Mouse (Mus musculus) MN1 (cell line): ENCODE data around the gene Zcchc12.
A peak's percentile ranks its signal among the peaks of the same experiment; 100 is the strongest.

Experiments
- DNase-seq: peaks from one replicate; pipeline ENCODE4 v3.0.0-alpha.2; 2016; ENCODE audit warnings: low spot score

The Zcchc12 gene

DNA sequence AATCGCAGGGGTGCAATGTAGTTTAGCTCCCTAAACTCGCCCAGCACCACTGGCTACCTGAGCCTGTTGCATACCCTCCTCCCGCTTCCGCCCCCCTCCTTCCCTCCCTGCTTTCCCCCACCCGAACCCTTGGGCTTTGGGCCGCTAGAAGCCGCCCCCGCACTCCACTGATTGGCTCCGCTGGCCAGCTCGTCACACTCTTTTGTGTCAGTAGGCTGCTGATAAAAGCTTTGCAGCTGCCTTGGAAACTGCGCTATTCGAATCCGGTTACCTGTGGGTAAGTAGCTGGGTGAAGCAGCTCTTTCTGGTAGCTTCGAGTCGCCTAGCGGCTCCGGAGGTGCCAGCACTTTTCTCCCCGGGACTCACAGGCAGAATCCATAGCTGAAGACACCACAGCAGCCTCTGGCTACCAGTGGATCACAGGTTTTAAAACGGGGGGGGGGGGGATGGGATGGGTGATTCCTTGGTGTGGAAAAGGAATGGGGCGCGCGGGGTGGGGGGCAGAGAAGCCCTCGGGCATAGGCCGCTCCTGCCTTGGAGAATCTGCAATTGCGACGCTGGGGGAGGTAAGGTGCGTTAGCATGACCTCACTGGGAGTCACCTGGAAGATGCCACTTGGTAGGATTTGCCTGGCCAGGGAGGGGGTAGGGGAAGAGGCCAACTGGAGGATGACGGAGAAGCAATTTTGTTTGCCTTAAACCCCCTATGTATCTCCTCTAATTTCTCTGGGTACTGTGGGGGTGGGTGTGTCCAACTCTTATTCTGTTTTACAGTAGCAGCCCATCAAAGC is at the start of gene Zcchc12:
Gene Zcchc12 (plus strand): TSS at position 169 of the 790 bp plus-strand sequence.
- DNase-seq, result peak; percentile 10

- DNase-seq, result no peak
Measured at GRCm38 (mm10) chrX:36146746-36147145, 49.0 kb upstream of the Zcchc12 start.

DNA sequence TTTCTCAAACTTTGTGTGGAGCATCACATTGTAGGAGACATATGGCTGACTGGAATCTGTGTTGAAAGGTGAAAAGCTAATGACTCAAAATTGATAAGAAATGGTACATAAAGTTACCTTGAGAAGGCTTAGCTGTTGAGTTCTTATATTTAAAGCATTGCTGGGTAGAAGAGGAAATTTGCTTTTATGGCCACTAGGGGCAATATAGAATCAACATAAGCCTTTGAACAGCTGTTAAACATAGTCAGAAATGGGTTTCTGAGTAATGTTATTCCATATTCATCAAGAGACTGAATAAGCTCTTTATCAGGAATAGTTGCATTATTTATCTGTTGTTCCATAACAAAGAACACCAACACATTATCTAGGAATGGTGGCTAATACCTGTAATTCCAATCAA is 45.6 kb upstream of the Zcchc12 start:
- DNase-seq, result no peak

DNA sequence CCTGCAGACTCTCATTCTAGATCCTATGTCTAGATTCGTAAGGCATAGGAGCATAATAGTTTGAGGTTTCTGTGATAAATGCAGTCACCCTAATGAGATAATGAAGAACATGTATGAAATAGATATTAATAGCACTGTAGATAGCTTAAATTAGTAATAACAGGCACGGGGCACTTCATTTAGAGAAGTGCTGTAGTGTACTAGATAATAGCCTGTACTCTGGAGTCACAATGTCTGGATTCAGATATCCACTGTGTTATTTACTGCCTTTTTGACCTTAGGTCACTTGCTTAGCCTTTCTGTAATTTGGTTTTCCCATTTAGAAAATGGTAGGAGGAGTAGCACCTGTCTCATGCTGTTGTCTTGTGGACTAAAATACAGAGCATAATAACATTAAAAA is 39.0 kb upstream of the Zcchc12 start:
- no peak for DNase-seq

DNA sequence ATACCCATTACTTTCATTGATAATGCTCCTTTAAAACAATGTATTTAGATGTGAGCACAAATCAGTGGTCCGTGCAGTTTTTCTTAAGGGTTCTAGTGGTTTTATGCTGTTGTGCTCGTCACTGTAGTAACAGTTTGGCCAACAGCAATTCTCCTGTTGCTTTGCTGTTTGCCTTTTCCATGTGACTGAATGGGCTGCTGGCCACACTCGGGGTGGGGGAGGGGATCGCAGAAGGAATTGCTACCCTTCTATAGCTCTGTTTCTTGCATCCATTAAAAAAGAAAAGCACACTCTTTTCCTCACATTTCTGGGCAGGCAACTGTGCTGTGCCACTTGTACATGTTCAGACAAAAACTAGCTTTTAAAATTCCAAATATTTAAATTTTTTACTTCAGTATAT is 34.1 kb upstream of the Zcchc12 start:
- DNase-seq, result no peak

DNA sequence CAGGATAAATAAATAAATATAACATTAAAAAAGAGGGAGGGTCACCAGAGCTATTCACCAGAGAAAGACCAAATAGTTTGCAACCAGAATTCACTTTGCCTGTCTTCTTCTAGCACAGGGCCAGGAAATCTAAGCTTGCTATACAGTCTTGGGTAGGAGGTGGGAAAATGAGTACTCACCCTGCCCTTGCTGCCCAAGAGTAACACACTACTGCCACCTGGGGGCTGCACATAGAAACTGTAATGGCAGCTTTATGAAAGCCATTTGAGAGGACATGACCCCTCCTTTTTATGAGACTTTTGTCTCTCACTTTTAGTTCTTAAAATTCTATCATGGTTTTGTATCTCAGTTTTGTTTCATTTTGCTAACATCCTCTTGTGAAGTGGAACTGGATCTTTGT is 12.1 kb upstream of the Zcchc12 start:
- peak; percentile 47 for DNase-seq

- no peak for DNase-seq
Measured at GRCm38 (mm10) chrX:36186036-36186435, 9.7 kb upstream of the Zcchc12 start.

DNA sequence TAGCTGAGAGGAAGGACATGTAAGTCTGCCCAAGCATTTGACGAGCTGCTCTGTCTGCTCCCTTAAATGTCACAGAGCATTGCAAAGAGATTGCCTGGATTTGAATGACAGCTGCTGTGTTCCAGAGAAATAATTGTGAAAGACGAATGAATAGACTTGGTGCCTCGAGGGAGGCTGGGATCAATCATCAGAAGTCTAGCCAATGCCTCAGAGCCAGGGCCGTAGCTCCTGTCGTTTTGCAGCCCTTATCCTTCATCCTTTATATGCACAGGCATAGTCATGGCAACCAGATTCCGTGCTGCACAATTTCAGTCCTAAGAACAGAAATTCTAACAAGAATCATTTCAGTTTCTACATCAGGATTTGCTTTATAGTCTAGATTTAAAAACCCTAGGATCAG is 9.3 kb upstream of the Zcchc12 start:
- no peak for DNase-seq

- DNase-seq, result peak; percentile 62
Measured at GRCm38 (mm10) chrX:36193951-36194350, 1.8 kb upstream of the Zcchc12 start.

GRCm38 (mm10) chrX:36209554-36209953 is 13.8 kb downstream of the Zcchc12 start:
- no peak for DNase-seq

GRCm38 (mm10) chrX:36211216-36211615 is 15.5 kb downstream of the Zcchc12 start:
- DNase-seq, result no peak

DNA sequence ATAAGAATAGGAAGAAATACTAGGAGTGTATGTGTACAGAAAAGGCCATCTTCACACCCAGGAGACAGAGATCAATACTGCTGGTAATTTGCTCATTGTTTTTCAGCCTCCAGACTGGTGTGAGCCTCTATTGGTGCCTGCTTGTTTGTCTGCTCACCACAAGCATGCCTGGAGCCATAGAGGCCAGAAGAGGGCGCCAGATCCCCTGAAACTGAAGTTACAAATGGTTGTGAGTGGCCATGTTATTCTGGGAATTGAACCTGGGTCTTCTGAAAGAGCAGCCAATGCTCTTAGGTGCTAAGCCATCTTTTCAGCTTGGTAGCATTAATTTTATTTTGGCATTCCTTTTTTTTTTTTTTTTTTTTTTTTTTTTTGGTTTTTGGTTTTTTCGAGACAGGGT is 25.7 kb downstream of the Zcchc12 start:
- no peak for DNase-seq

GRCm38 (mm10) chrX:36225777-36226176 is 30.1 kb downstream of the Zcchc12 start:
- DNase-seq, result peak; percentile 65

DNA sequence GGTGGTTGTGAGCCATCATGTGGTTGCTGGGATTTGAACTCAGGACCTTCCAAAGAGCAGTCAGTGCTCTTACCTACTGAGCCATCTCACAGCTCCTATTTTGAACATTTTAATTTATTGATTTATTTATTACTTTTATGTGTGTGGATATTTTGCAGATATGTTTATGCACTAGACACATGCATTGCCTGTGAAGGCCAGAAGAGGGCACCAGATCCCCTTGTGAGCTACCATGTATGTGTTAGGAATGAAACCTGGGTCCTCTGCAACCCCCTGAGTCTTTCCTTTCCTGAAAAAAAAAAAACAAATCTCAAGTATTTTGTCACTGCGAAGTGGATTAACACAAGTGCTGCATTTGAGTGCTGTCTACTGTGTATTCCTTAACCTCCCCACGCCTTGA is 30.9 kb downstream of the Zcchc12 start:
- peak; percentile 12 for DNase-seq

- no peak for DNase-seq
Measured at GRCm38 (mm10) chrX:36228861-36229260, 33.2 kb downstream of the Zcchc12 start.

GRCm38 (mm10) chrX:36229273-36229672 is 33.6 kb downstream of the Zcchc12 start:
- no peak for DNase-seq

GRCm38 (mm10) chrX:36235652-36236051 is 39.9 kb downstream of the Zcchc12 start:
- no peak for DNase-seq
